Mouse (Mus musculus) liver, postnatal 0 days (tissue): Measurements from ENCODE around the gene C730034F03Rik.

ENCODE experiments used
- CTCF ChIP-seq: sonication (generic); IDR thresholded peaks from 2 replicates; pipeline ENCODE4 v1.5.1; 2016; ENCODE audit warnings: antibody characterized with exemption, low read depth
- EP300 ChIP-seq: IDR thresholded peaks from 2 replicates; pipeline ENCODE4 v1.6.1; 2016; ENCODE audit warnings: antibody characterized with exemption, low read depth, mild to moderate bottlenecking

DNA sequence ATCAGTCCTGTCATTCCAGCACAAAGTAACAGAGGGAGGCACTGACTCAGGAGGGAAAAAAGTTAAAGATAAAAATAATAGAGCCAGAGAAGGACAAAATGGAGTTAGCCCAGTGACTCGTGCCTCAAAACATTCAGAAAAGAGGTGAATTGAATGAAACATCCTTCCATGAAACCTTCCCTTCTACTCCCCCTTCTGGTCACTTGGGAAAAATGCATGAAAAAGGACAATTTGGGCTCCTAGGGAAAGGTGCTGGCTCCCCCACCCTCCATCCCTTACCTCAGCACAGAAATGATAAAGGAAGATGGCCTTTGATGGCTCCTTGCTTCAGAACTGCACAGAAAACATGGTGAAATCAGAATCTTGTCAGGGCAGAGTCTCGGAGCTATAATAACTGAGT lies 39.2 kb downstream of the C730034F03Rik start:
- peak; percentile 73 for TF ChIP-seq CTCF
- TF ChIP-seq EP300 = no peak
